Mouse (Mus musculus) ES-E14 (cell line): ENCODE measurements around the gene Klhl10.

Experiments used
- CHD2 ChIP-seq: IDR thresholded peaks from 2 replicates; pipeline ENCODE4 v1.6.1; 2014; ENCODE audit warnings: mild to moderate bottlenecking, low read depth, low read length, inconsistent platforms
- HCFC1 ChIP-seq: IDR thresholded peaks from 2 replicates; pipeline ENCODE4 v1.6.1; 2012; ENCODE audit warnings: low read length, inconsistent platforms, borderline replicate concordance; ENCODE audit not compliant: insufficient read depth
- MAFK ChIP-seq: IDR thresholded peaks from 2 replicates; pipeline ENCODE4 v1.6.1; 2014; ENCODE audit warnings: mild to moderate bottlenecking, low read depth, low read length, inconsistent platforms; ENCODE audit not compliant: insufficient read depth
- ZC3H11A ChIP-seq: IDR thresholded peaks from 2 replicates; pipeline ENCODE4 v1.6.1; 2012; ENCODE audit warnings: low read depth, mild to moderate bottlenecking, inconsistent platforms, low read length, borderline replicate concordance
- ZNF384 ChIP-seq: IDR thresholded peaks from 2 replicates; pipeline ENCODE4 v1.6.1; 2012; ENCODE audit warnings: low read depth, low read length, inconsistent platforms

- TF ChIP-seq ZC3H11A = no peak
- no peak for TF ChIP-seq MAFK
- no peak for TF ChIP-seq HCFC1
- TF ChIP-seq CHD2 = no peak
- TF ChIP-seq ZNF384 = no peak
Measured at GRCm38 (mm10) chr11:100484461-100484860, 42.7 kb downstream of the Klhl10 start.
